Mouse (Mus musculus): ENCODE results near the gene Plxdc1. TPM values are rescaled to one million over a fixed set of nuclear protein-coding genes. Genes with fewer than 3 reads are reported as not detected.

The Plxdc1 gene
- polyA plus RNA-seq, 1 experiment from 2014 or later, result 0.70 TPM

DNA sequence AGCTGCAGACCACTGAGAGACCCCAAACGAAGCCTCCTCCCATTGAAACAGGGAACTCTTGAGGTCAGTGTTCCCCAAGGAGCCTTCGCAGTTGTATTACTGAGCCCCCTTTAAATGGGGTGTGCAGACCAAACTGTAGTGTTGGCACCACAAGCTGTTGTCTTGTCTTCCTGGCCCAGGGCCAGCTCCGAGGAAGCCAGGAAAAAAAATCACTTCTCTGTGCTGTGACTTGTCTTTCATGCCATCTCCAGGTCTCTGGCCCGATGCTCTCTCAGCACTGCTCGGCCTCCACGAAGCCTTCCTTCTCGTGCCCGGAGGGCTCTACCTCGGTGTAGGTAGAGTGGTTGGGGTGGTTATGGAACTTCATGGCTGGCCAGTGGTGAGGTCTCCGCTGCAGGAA is 62.0 kb downstream of the Plxdc1 start:
- Histone ChIP-seq H3K36me3 (no peaks in the 10 kb centered on the region), H3K9me3 (no peaks in the 10 kb centered on the region), H3K4me2 (replicated peaks) (no peak overlapping the region), H3K27ac (no peak overlapping the region), H3K4me3 (no peak overlapping the region), H3K27me3 (no peaks in the 10 kb centered on the region), H3K9ac (no peak overlapping the region), H3K4me1 (no peaks in the 10 kb centered on the region)
- no peak for ATAC-seq (ENCODE audit: insufficient number of reproducible peaks, insufficient read depth, low FRiP score, low TSS enrichment)
- WGBS, result 87% methylated on average over 10 of the region's 10 CpGs

DNA sequence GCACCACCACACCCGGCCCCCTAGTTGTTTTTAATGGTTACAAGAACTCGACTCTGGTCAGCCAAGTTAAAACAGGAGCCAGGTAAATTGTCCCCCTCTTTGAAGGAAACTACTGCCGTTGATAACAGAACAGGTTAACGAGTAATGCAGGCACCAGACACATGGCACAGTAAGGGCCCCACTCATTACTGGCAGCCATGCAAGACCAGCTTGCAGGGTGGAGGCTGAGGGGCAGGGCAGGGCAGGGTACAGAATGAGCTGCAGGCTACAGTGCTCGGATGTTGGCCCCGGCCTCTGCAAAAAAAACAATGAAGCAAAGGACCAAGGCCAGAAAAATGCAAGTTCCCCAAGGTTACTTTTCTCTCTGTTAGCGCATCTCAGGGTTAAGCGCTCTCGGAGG is 62.6 kb downstream of the Plxdc1 start:
- Histone ChIP-seq H3K27ac (no peak overlapping the region), H3K4me1 (no peaks in the 10 kb centered on the region), H3K4me2 (replicated peaks) (no peak overlapping the region), H3K4me3 (no peak overlapping the region), H3K27me3 (no peaks in the 10 kb centered on the region), H3K9me3 (no peaks in the 10 kb centered on the region), H3K36me3 (no peaks in the 10 kb centered on the region), H3K9ac (no peak overlapping the region)
- ATAC-seq (ENCODE audit: insufficient number of reproducible peaks, insufficient read depth, low FRiP score, low TSS enrichment), result no peak
- 80% methylated on average over 9 of the region's 9 CpGs for WGBS

DNA sequence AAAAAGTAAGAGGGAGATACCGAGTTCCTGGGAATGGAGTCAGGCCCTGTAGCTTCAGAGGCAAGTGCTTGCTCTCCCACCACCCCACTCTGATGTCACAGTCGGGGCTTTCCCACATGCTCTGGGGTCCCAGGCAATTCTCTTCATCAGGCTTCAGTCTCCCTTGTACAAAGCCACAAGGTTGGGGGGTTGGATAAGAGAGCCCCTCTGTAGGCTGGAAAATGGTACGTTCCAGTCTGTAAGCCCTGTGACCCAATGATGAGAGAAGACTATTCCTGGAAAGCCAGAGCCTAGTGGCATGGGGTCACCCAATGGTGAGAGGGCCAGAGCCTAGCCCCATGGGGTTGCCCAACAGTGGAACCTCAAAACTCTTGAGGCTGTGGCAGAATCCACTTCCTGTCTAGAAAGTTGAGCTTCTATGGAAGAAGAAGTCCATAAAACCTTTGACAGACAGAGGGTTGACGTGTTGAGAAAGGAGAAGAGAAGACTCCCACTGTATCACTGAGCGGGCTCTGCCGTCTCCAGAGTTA is 70.2 kb downstream of the Plxdc1 start:
- Histone ChIP-seq H3K4me3 (no peak overlapping the region), H3K4me1 (no peaks in the 10 kb centered on the region), H3K9ac (no peak overlapping the region), H3K9me3 (no peaks in the 10 kb centered on the region), H3K27me3 (no peaks in the 10 kb centered on the region), H3K27ac (no peak overlapping the region), H3K4me2 (replicated peaks) (no peak overlapping the region), H3K36me3 (no peaks in the 10 kb centered on the region)
- no peak for ATAC-seq (ENCODE audit: insufficient number of reproducible peaks, insufficient read depth, low FRiP score, low TSS enrichment)
- 91% methylated on average over 6 of the region's 6 CpGs for WGBS

DNA sequence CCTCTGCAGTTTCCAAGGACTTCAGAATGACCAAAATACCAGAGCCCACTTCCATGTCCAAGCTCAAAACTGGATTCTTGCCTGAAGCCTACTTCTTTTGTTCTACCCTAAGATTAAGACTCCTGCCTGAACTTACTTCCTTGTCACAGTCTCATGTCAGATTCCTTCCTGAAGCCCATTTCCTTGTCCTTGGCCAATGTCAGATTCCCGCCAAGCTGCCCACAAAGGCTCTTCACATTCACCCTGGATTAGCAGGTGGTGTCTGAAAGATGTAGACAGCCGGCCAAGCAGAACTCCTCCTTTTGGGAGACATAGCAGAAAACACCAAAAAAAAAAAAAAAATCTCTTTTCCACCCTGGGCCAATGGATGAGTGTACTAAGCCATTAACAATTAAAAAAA is 70.8 kb downstream of the Plxdc1 start:
- WGBS, result 81% methylated on average over 2 of the region's 2 CpGs
- Histone ChIP-seq H3K9me3 (no peaks in the 10 kb centered on the region), H3K27me3 (no peaks in the 10 kb centered on the region), H3K4me3 (no peak overlapping the region), H3K36me3 (no peaks in the 10 kb centered on the region), H3K4me2 (replicated peaks) (no peak overlapping the region), H3K9ac (no peak overlapping the region), H3K4me1 (no peaks in the 10 kb centered on the region), H3K27ac (no peak overlapping the region)
- ATAC-seq (ENCODE audit: insufficient number of reproducible peaks, insufficient read depth, low FRiP score, low TSS enrichment), result no peak

DNA sequence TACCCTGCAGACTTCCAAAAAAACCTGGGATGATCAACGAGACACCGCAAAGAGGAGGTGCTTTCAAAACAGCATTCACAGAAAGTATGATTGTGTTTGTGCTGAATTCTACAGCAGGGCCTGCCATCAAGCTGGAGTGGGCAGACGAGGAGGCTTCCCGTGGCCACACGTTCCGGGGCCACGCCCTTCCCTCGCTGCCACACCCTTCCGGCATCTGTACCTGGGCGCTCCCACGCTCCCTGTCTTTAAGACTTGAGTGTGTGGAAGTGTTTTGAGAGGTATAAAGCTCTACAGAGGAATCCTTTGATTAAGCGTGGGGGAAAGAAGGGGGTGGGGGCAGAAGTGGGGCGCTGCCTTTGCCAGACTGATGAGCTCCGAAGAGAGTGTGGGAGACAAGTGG is 73.1 kb downstream of the Plxdc1 start:
- H3K27ac ChIP-seq, result no peak overlapping the region
- H3K4me1 ChIP-seq, result no peaks in the 10 kb centered on the region
- ATAC-seq (ENCODE audit: insufficient number of reproducible peaks, insufficient read depth, low FRiP score, low TSS enrichment), result no peak
- 88% methylated on average over 14 of the region's 14 CpGs for WGBS
- no peak overlapping the region for H3K4me2 ChIP-seq (replicated peaks)
- no peaks in the 10 kb centered on the region for H3K27me3 ChIP-seq
- no peaks in the 10 kb centered on the region for H3K36me3 ChIP-seq
- H3K9ac ChIP-seq, result no peak overlapping the region
- no peak overlapping the region for H3K4me3 ChIP-seq
- H3K9me3 ChIP-seq, result no peaks in the 10 kb centered on the region

DNA sequence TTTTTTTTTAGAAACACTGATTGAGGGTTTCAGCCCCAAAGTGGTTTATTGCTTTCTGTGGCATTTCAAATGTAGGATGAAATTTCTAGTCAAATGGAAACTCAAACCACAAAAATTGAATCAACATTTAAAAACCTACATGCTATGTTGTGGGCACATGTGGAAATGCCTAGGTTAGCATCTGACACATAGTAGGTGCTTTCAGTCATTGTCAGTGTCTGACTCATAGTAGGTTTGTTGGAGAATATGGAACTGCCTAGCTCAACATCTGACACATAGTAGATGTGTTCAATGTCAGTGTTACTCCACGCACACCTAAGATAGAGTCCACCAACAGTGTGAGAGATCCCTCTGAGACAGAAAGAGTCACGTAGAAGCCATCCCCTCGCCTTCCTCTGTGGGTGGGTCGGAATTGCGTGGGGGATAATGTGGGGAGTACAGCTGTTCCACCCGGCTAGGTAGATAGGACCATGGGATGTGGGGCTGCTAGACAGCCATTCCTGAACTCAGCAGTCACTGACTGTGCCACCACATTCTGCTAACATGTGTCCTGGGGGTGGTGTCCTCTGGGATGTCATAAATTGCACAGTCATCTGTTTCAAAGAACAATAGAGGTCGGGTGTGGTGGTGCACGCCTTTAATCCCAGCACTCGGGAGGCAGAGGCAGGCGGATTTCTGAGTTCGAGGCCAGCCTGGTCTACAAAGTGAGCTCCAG is 77.5 kb downstream of the Plxdc1 start:
- H3K4me1 ChIP-seq, result no peaks in the 10 kb centered on the region
- H3K36me3 ChIP-seq, result no peaks in the 10 kb centered on the region
- no peak overlapping the region for H3K4me3 ChIP-seq
- H3K27ac ChIP-seq, result no peak overlapping the region
- no peaks in the 10 kb centered on the region for H3K27me3 ChIP-seq
- no peaks in the 10 kb centered on the region for H3K9me3 ChIP-seq
- H3K9ac ChIP-seq, result no peak overlapping the region
- ATAC-seq (ENCODE audit: insufficient number of reproducible peaks, insufficient read depth, low FRiP score, low TSS enrichment), result no peak
- no peak overlapping the region for H3K4me2 ChIP-seq (replicated peaks)
- WGBS, result 91% methylated on average over 11 of the region's 11 CpGs

DNA sequence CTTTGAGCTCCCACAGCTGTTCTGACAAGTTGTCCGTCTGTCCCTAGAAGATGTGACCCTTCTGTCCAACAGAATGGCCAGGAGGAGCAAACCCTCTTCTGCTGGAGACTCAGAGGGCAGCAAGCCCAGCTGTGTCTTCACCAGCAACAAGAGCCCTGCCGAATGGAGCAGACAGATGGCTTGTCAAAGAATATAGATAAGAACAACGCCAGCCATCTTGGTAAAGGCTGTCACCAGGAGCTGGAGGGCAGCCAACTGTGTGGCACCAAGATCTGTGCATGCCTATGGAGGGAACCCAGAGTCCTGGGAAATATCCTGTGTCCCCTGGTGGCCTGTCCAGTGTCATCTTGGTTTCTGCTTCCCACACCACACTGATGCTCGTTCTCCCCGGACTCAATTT is 78.3 kb downstream of the Plxdc1 start:
- WGBS, result 87% methylated on average over 5 of the region's 5 CpGs
- H3K27me3 ChIP-seq, result no peaks in the 10 kb centered on the region
- no peak for ATAC-seq (ENCODE audit: insufficient number of reproducible peaks, insufficient read depth, low FRiP score, low TSS enrichment)

DNA sequence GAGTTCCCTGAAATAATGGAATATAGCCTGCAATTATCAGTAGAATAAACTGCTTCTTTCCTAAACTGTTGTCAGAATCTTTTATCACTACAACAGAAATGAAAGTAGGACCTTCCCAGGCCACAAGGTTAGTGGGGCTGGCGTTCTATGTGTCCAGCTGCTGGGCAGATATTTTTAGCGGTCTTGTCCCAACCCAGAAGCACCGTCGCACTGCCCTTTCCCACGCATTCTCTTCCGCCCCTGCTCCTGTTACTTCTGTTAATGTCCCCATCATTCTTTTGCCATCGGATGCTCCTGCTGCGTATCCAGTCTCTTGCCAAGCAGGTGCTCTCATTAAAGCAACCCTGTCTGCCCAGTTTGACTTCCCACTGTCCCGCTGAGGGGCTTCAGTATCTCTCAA is 79.3 kb downstream of the Plxdc1 start:
- Histone ChIP-seq H3K36me3 (no peaks in the 10 kb centered on the region), H3K4me2 (replicated peaks) (no peak overlapping the region), H3K27me3 (no peaks in the 10 kb centered on the region), H3K4me1 (no peaks in the 10 kb centered on the region), H3K4me3 (no peak overlapping the region), H3K9ac (no peak overlapping the region), H3K27ac (no peak overlapping the region), H3K9me3 (no peaks in the 10 kb centered on the region)
- ATAC-seq (ENCODE audit: insufficient number of reproducible peaks, insufficient read depth, low FRiP score, low TSS enrichment), result no peak
- 87% methylated on average over 9 of the region's 9 CpGs for WGBS

More for the DNA sequence above, 78.3 kb downstream of the Plxdc1 start:
- Histone ChIP-seq H3K27ac (no peak overlapping the region), H3K9me3 (no peaks in the 10 kb centered on the region), H3K9ac (no peak overlapping the region), H3K4me1 (no peaks in the 10 kb centered on the region), H3K4me3 (no peak overlapping the region), H3K36me3 (no peaks in the 10 kb centered on the region), H3K4me2 (replicated peaks) (no peak overlapping the region)

DNA sequence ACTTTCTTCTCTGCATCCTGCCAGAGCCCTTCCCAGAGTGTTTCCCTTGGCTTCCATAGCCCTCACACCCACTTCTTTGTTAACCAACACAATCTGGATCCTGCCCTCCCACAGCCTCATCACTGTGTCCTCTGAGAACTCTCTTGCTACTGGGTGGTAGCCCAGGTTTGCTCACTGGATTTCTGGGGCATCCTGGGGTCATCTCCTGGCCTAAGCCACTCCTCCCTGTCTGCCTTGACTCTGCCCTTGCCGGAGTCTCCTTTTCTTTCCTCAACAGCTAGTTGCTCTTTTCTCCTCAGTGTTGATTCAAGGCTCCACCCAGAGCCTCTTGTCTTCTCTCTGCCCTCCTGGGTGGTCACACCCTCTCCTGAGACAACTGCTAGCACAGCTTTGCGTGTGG is 80.3 kb downstream of the Plxdc1 start:
- H3K4me3 ChIP-seq, result no peak overlapping the region
- no peaks in the 10 kb centered on the region for H3K36me3 ChIP-seq
- H3K27ac ChIP-seq, result no peak overlapping the region
- H3K9me3 ChIP-seq, result no peaks in the 10 kb centered on the region
- no peaks in the 10 kb centered on the region for H3K27me3 ChIP-seq
- H3K9ac ChIP-seq, result no peak overlapping the region
- no peak overlapping the region for H3K4me2 ChIP-seq (replicated peaks)
- WGBS, result 71% methylated on average over 2 of the region's 2 CpGs
- no peak for ATAC-seq (ENCODE audit: insufficient number of reproducible peaks, insufficient read depth, low FRiP score, low TSS enrichment)
- H3K4me1 ChIP-seq, result no peaks in the 10 kb centered on the region

DNA sequence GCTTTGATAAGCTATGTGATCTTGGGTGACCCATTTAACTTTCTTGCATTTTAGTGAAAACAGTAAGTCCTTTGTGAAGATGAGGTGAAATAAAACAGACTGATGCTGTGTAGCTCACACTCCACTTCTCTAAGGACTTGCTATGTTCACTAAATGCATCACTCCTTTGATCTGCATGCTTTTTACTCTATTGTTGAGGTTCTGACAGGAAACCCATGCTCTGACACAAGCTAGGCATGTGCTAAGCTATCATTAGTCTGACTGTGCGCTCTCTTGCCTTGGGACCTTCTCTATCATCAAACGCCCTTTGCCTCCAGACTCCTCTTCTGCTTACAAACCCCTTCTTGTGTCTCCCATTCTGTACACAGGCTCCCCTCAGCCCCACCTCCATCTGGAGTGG is 80.7 kb downstream of the Plxdc1 start:
- Histone ChIP-seq H3K9ac (no peak overlapping the region), H3K4me1 (no peaks in the 10 kb centered on the region), H3K27me3 (no peaks in the 10 kb centered on the region), H3K27ac (no peak overlapping the region), H3K9me3 (no peaks in the 10 kb centered on the region), H3K4me2 (replicated peaks) (no peak overlapping the region), H3K4me3 (no peak overlapping the region), H3K36me3 (no peaks in the 10 kb centered on the region)
- 83% methylated on average over 2 of the region's 2 CpGs for WGBS
- no peak for ATAC-seq (ENCODE audit: insufficient number of reproducible peaks, insufficient read depth, low FRiP score, low TSS enrichment)

DNA sequence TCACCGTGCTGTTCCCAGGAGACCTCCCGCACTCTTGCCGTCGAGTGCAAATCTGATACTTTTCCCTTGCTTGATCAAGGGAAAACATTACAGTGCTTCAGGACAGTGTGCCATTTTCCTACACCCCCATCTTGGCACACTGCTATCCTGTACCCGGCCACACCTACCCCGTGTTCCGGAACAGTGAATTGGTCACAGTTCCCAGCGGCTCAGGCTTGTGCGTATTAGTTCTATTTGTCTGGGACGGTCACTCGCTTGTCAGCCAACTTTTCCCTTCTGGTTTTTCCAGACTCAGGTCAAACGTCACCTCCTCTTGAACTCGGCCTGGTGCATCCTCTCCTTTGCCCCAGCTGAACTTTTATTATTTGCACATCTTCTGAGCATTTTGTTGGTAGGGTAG is 81.4 kb downstream of the Plxdc1 start:
- H3K4me2 ChIP-seq (replicated peaks), result no peak overlapping the region
- 82% methylated on average over 13 of the region's 13 CpGs for WGBS
- H3K9me3 ChIP-seq, result no peaks in the 10 kb centered on the region
- no peaks in the 10 kb centered on the region for H3K4me1 ChIP-seq
- H3K36me3 ChIP-seq, result no peaks in the 10 kb centered on the region
- no peak overlapping the region for H3K9ac ChIP-seq
- no peak for ATAC-seq (ENCODE audit: insufficient number of reproducible peaks, insufficient read depth, low FRiP score, low TSS enrichment)
- no peaks in the 10 kb centered on the region for H3K27me3 ChIP-seq
- no peak overlapping the region for H3K27ac ChIP-seq
- H3K4me3 ChIP-seq, result no peak overlapping the region

DNA sequence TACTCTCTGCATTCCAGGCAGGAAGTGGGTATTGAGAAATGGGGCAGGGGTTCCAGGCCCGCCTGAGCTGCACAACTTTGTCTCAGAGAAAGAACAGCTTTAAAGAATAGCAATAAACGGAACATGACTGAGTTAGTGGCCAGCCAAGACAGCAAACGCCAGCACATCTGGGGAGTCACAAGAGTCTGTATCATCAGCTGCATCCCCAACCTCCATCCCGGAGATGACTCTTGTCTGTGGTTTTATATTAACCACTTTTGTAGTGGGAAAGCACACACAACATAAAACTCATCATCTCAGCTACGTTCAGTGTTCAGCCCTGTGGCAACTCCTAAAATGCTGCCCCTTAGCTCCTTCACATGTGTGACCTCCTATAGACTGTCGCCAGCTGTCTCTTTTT is 84.4 kb downstream of the Plxdc1 start:
- no peaks in the 10 kb centered on the region for H3K36me3 ChIP-seq
- H3K9me3 ChIP-seq, result no peaks in the 10 kb centered on the region
- no peak overlapping the region for H3K4me2 ChIP-seq (replicated peaks)
- WGBS, result 77% methylated on average over 6 of the region's 6 CpGs
- H3K27ac ChIP-seq, result no peak overlapping the region
- no peaks in the 10 kb centered on the region for H3K4me1 ChIP-seq
- no peak for ATAC-seq (ENCODE audit: insufficient number of reproducible peaks, insufficient read depth, low FRiP score, low TSS enrichment)
- no peak overlapping the region for H3K9ac ChIP-seq
- H3K4me3 ChIP-seq, result no peak overlapping the region
- no peaks in the 10 kb centered on the region for H3K27me3 ChIP-seq

Data from embryonic facial prominence, embryonic 12.5 days (tissue).